Mouse (Mus musculus) limb, embryonic 12.5 days (tissue): ENCODE measurements around the gene Tns2. TPM values are rescaled to one million over a fixed set of nuclear protein-coding genes. Genes with fewer than 3 reads are reported as not detected.
A peak's percentile ranks its signal among the peaks of the same experiment; 100 is the strongest.
"Not testable (repeated sequence)": the region's sequence is repeated elsewhere in the genome, so short reads cannot be mapped to it uniquely, and the experiment has no call there.

Experiments used
- ATAC-seq: fragments of 200-750 bp; cut with Nextera tagmentation; 2 replicates; pipeline ENCODE4 v1.8.0; 2017; ENCODE audit warnings: low read depth, moderate TSS enrichment; ENCODE audit not compliant: insufficient number of reproducible peaks, insufficient read depth, low FRiP score, low TSS enrichment
- H3K27ac ChIP-seq: fragments of 300-500 bp; sonication (generic); 2 replicates; pipeline ENCODE4 v1.5.1; 2016; ENCODE audit warnings: mild to moderate bottlenecking, moderate library complexity
- H3K27me3 ChIP-seq: fragments of 300-500 bp; sonication (generic); 2 replicates; pipeline ENCODE4 v1.6.1; 2016; ENCODE audit warnings: mild to moderate bottlenecking, moderate library complexity
- H3K36me3 ChIP-seq: fragments of 300-500 bp; sonication (generic); 2 replicates; pipeline ENCODE4 v1.6.1; 2016; ENCODE audit warnings: mild to moderate bottlenecking, moderate library complexity
- H3K4me1 ChIP-seq: fragments of 300-500 bp; sonication (generic); replicated peaks from 2 replicates; pipeline ENCODE4 v1.6.1; 2016
- H3K4me2 ChIP-seq: fragments of 300-500 bp; sonication (generic); 2 replicates; pipeline ENCODE4 v1.6.1; 2016; ENCODE audit warnings: mild to moderate bottlenecking, moderate library complexity
- H3K4me3 ChIP-seq: fragments of 300-500 bp; sonication (generic); replicated peaks from 2 replicates; pipeline ENCODE4 v1.5.1; 2016; ENCODE audit warnings: mild to moderate bottlenecking
- H3K9ac ChIP-seq: fragments of 300-500 bp; sonication (generic); replicated peaks from 2 replicates; pipeline ENCODE4 v1.6.1; 2016; ENCODE audit warnings: mild to moderate bottlenecking, moderate library complexity
- H3K9me3 ChIP-seq: fragments of 300-500 bp; sonication (generic); 2 replicates; pipeline ENCODE4 v1.6.1; 2016; ENCODE audit warnings: mild to moderate bottlenecking, moderate library complexity
- WGBS: fragments of 180-500 bp; shearing (Covaris S2); methylation state at CpG from one replicate; pipeline ENCODE4 v1.1.7; 2016; 5-methylcytosine and 5-hydroxymethylcytosine counted together
- polyA plus RNA-seq: library from polyadenylated mRNA; unstranded; fragments of >200 nt; fragmentation: Nextera tagmentation; extraction: Ambion mirVana; gene quantifications from 2 replicates; pipeline ENCODE4 v1.2.1, GENCODE M21; 2016

Tns2 gene
- polyA plus RNA-seq, 1 experiment from 2014 or later, result 16.6 TPM

DNA sequence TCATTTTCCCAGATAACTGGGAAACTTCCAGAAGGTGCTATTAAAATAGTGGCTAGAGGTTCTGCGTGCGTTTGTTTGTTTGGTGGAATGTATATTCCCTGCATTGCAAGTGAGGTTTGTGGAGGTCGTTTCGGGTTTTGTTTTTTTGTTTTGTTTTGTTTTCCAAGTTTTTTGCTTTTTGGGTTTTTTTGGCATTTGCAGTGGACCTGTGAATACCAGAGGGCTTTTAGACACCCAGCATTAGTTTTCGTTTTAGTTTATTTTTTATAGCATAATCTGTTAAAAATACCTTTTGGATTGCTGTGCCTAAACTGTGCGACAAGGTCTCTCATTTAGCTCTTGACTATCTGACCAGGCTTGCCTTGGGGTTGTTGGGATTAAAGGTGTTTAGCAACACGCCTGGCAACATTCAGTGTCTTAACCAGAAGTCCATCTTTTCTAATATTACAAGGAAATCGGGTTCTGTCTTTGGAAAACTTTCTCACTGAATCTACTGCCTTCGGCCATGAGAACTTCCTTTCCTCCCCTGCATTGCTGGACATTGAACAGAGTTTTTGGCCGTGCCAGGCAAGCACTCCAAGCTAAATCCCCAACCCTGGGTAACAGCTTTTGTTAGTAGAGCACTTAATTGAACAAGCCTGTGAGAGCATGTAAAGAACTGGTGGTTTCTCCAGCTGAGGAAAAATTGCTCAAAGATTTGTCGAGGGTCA lies 25.2 kb upstream of the Tns2 start:
- Histone ChIP-seq H3K9me3 (no peaks in the 10 kb centered on the region), H3K27me3 (no peaks in the 10 kb centered on the region; the same call in 1 of the 2 replicates), H3K4me1 (peaks cover 17% of the 10 kb centered on the region), H3K36me3 (no peaks in the 10 kb centered on the region), H3K4me2 (peak overlapping the region; percentile 89), H3K27ac (peak overlapping the region; percentile 97; the same call in 1 of the 2 replicates), H3K9ac (peak overlapping the region; percentile 93), H3K4me3 (peak overlapping the region; percentile 89)
- WGBS, result 11% methylated on average over 11 of the region's 11 CpGs
- ATAC-seq, result no peak

DNA sequence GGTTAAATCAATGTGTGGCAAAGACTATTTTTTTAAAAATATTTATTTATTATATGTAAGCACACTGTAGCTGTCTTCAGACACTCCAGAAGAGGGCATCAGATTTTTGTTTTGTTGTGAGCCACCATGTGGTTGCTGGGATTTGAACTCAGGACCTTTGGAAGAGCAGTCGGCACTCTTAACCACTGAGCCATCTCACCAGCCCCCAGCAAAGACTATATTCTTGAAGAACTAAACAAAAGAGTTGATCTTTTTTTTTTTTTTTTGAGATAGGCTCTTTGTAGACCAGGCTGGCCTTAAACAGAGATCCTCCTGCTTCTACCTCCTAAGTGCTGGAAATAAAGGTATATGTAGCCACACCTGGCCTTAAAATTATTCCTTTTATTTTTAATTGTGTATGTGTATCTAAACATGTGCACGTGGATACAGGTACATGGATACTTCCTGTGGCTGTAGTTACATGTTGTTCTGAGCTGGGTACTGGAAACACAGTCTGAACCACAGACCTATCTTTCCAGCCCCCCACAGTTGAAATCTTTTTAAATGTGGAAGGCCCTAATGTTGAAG lies 23.0 kb upstream of the Tns2 start:
- Histone ChIP-seq H3K9ac (no peak overlapping the region), H3K27ac (no peak overlapping the region), H3K36me3 (peaks cover 12% of the 10 kb centered on the region), H3K4me1 (peaks cover 17% of the 10 kb centered on the region), H3K27me3 (no peaks in the 10 kb centered on the region), H3K4me2 (no peak overlapping the region), H3K4me3 (no peak overlapping the region), H3K9me3 (no peaks in the 10 kb centered on the region)
- no peak for ATAC-seq
- 91% methylated on average over 2 of the region's 2 CpGs for WGBS

GRCm38 (mm10) chr15:102079221-102079620 lies 21.0 kb upstream of the Tns2 start:
- no peaks in the 10 kb centered on the region for H3K27me3 ChIP-seq
- ATAC-seq, result no peak
- WGBS, result 74% methylated on average over 4 of the region's 4 CpGs
- H3K27ac ChIP-seq, result no peak overlapping the region
- H3K9ac ChIP-seq, result no peak overlapping the region
- H3K36me3 ChIP-seq, result peaks cover 32% of the 10 kb centered on the region
- no peak overlapping the region for H3K4me3 ChIP-seq
- H3K4me1 ChIP-seq, result peaks cover 14% of the 10 kb centered on the region
- no peak overlapping the region for H3K4me2 ChIP-seq
- H3K9me3 ChIP-seq, result no peaks in the 10 kb centered on the region

DNA sequence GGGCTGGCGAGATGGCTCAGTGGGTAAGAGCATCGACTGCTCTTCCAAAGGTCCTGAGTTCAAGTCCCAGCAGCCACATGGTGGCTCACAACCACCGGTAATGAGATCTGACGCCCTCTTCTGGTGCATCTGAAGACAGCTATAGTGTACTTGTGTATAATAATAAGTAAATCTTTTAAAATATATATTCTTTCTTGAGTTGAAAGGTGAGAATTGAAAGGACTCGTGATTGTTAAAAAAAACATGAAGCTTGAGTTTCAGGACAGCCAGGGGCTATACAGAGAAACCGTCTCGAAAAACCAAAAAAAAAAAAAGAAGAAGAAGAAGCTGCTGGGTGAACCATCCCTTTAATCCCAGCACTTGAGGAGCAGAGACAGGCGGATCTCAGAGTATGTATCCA lies 20.3 kb upstream of the Tns2 start:
- peaks cover 39% of the 10 kb centered on the region for H3K36me3 ChIP-seq
- H3K27ac ChIP-seq, H3K27me3 ChIP-seq, H3K4me2 ChIP-seq, H3K9me3 ChIP-seq, H3K4me3 ChIP-seq, ATAC-seq, H3K9ac ChIP-seq: not testable (repeated sequence)
- 80% methylated on average over 8 of the region's 8 CpGs for WGBS
- peaks cover 11% of the 10 kb centered on the region for H3K4me1 ChIP-seq

- Histone ChIP-seq H3K4me3 (no peak overlapping the region), H3K36me3 (peaks cover 44% of the 10 kb centered on the region), H3K4me2 (no peak overlapping the region), H3K4me1 (peaks cover 6% of the 10 kb centered on the region), H3K27ac (no peak overlapping the region), H3K9ac (no peak overlapping the region), H3K9me3 (no peaks in the 10 kb centered on the region), H3K27me3 (no peaks in the 10 kb centered on the region)
- 83% methylated on average over 2 of the region's 2 CpGs for WGBS
- ATAC-seq, result no peak
Measured at GRCm38 (mm10) chr15:102080429-102080828, 19.8 kb upstream of the Tns2 start.

DNA sequence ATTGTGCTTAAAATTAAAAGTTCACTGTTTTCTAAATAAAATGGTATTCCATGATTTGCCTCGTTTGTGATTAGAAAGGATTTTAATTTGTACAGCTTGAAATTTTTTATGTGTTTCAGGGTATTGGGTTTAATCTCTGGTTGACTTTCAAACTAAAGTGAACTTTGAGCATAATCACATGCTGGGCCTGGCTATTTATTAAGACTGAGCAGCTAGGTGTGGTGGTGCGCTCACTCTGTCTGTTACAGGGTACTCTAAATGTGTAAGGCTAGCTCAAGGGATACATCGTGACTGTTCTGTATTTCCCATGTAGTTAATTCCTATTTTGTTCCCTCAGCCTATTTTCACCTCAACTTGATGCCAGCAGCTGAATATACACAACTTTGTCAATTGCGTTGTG lies 18.1 kb upstream of the Tns2 start:
- H3K27ac ChIP-seq, result no peak overlapping the region
- H3K27me3 ChIP-seq, result no peaks in the 10 kb centered on the region
- H3K4me3 ChIP-seq, result no peak overlapping the region
- WGBS, result 90% methylated on average over 4 of the region's 4 CpGs
- H3K4me1 ChIP-seq, result no peaks in the 10 kb centered on the region
- H3K9me3 ChIP-seq, result no peaks in the 10 kb centered on the region
- no peak overlapping the region for H3K4me2 ChIP-seq
- no peak overlapping the region for H3K9ac ChIP-seq
- peaks cover 61% of the 10 kb centered on the region for H3K36me3 ChIP-seq
- no peak for ATAC-seq

- WGBS, result 87% methylated on average over 4 of the region's 4 CpGs
- no peaks in the 10 kb centered on the region for H3K4me1 ChIP-seq
- ATAC-seq, result no peak
Measured at GRCm38 (mm10) chr15:102083028-102083427, 17.2 kb upstream of the Tns2 start.

GRCm38 (mm10) chr15:102089914-102090585 lies 10.2 kb upstream of the Tns2 start:
- Histone ChIP-seq H3K9me3 (no peaks in the 10 kb centered on the region), H3K36me3 (peaks cover 100% of the 10 kb centered on the region), H3K9ac (no peak overlapping the region), H3K4me3 (no peak overlapping the region), H3K27ac (no peak overlapping the region), H3K4me1 (no peaks in the 10 kb centered on the region), H3K27me3 (no peaks in the 10 kb centered on the region), H3K4me2 (no peak overlapping the region)
- 86% methylated on average over 12 of the region's 12 CpGs for WGBS
- ATAC-seq, result no peak

More at GRCm38 (mm10) chr15:102083028-102083427, 17.2 kb upstream of the Tns2 start:
- Histone ChIP-seq H3K27me3 (no peaks in the 10 kb centered on the region), H3K9me3 (no peaks in the 10 kb centered on the region), H3K36me3 (peaks cover 70% of the 10 kb centered on the region), H3K9ac (no peak overlapping the region), H3K27ac (no peak overlapping the region), H3K4me2 (no peak overlapping the region), H3K4me3 (no peak overlapping the region)

DNA sequence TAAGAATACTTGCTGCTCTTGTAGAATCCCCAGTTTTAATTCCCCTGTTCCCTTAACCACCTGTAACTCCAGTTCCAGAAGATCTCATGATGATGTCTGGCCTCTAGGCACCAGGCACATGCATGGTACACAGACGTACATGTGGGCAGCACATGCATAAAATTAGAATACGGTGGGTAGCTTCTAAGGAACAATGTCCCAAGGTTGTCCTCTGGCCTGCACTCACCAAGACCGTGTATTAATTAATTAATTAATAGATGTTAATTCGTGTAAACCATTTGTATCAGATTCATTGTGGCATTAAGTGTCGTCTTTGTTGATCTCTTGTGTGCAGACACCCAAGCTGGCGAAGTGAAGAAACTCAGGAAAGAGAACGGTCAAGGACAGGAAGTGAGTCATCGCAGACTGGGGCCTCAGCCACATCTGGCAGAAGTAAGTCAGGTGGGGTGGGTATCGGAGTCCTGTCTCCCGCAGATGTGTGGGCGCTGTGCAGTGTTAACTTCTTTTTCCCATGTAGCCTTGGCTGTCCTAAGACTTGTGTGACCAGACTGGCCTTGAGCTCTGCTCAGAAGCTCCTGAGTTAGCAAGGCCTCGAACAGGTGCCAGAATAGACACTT lies 9.0 kb upstream of the Tns2 start:
- H3K4me3 ChIP-seq, result no peak overlapping the region
- no peak for ATAC-seq
- no peaks in the 10 kb centered on the region for H3K4me1 ChIP-seq
- H3K9ac ChIP-seq, result no peak overlapping the region
- peaks cover 100% of the 10 kb centered on the region for H3K36me3 ChIP-seq
- no peaks in the 10 kb centered on the region for H3K27me3 ChIP-seq
- H3K9me3 ChIP-seq, result no peaks in the 10 kb centered on the region
- 84% methylated on average over 12 of the region's 12 CpGs for WGBS
- H3K4me2 ChIP-seq, result no peak overlapping the region
- H3K27ac ChIP-seq, result no peak overlapping the region

DNA sequence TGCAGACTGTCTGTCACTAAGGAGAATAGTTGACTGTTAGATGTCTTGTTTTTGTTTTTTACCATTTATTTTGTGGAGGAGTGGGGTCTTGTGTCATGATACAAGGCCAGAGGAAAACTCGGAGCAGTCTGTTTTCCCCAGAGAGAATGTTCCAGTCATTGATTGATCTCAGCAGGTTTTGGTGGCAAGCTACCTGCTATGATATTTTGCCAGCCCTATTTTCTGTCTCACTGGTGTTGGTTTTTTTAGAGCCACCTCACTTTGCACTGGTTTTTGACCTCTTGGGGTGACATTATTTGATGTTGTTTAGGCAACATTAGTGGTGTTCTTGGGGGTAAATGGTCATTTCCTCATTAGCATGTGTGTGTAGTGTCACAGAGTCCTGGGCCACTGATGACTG lies 8.5 kb upstream of the Tns2 start:
- Histone ChIP-seq H3K27me3 (no peaks in the 10 kb centered on the region), H3K4me1 (no peaks in the 10 kb centered on the region), H3K4me3 (no peak overlapping the region), H3K36me3 (peaks cover 100% of the 10 kb centered on the region), H3K9me3 (no peaks in the 10 kb centered on the region), H3K27ac (no peak overlapping the region), H3K4me2 (no peak overlapping the region), H3K9ac (no peak overlapping the region)
- WGBS, result 86% methylated on average over 1 of the region's 1 CpGs
- ATAC-seq, result no peak

- ATAC-seq, result no peak
- H3K27me3 ChIP-seq, result no peaks in the 10 kb centered on the region
- WGBS, result 88% methylated on average over 4 of the region's 4 CpGs
- no peak overlapping the region for H3K27ac ChIP-seq
- H3K9me3 ChIP-seq, result no peaks in the 10 kb centered on the region
- no peak overlapping the region for H3K9ac ChIP-seq
- no peak overlapping the region for H3K4me3 ChIP-seq
- peaks cover 2% of the 10 kb centered on the region for H3K4me1 ChIP-seq
- no peak overlapping the region for H3K4me2 ChIP-seq
- H3K36me3 ChIP-seq, result peaks cover 98% of the 10 kb centered on the region
Measured at GRCm38 (mm10) chr15:102092222-102092621, 8.0 kb upstream of the Tns2 start.
